Mouse (Mus musculus) embryonic facial prominence, embryonic 13.5 days (tissue): Measurements from ENCODE around the gene Eng. TPM values are rescaled to one million over a fixed set of nuclear protein-coding genes. Genes with fewer than 3 reads are reported as not detected.

Source experiments
- ATAC-seq: fragments of 200-750 bp; cut with Nextera tagmentation; 2 replicates; pipeline ENCODE4 v1.8.0; 2017; ENCODE audit warnings: low read depth; ENCODE audit not compliant: insufficient number of reproducible peaks, insufficient read depth, low FRiP score, low TSS enrichment
- H3K27ac ChIP-seq: fragments of 300-500 bp; sonication (generic); 2 replicates; pipeline ENCODE4 v1.5.1; 2015; ENCODE audit warnings: moderate library complexity, mild to moderate bottlenecking, inconsistent platforms
- H3K27me3 ChIP-seq: fragments of 300-500 bp; sonication (generic); 2 replicates; pipeline ENCODE4 v1.6.1; 2015; ENCODE audit warnings: mild to moderate bottlenecking, inconsistent platforms
- H3K36me3 ChIP-seq: fragments of 300-500 bp; sonication (generic); 2 replicates; pipeline ENCODE4 v1.6.1; 2015; ENCODE audit warnings: mild to moderate bottlenecking, inconsistent platforms
- H3K4me1 ChIP-seq: fragments of 300-500 bp; sonication (generic); 2 replicates; pipeline ENCODE4 v1.6.1; 2015; ENCODE audit warnings: inconsistent platforms
- H3K4me2 ChIP-seq: fragments of 300-500 bp; sonication (generic); 2 replicates; pipeline ENCODE4 v1.6.1; 2015; ENCODE audit warnings: moderate library complexity, mild to moderate bottlenecking, inconsistent platforms
- H3K4me3 ChIP-seq: fragments of 300-500 bp; sonication (generic); 2 replicates; pipeline ENCODE4 v1.5.1; 2015; ENCODE audit warnings: mild to moderate bottlenecking, inconsistent platforms
- H3K9ac ChIP-seq: fragments of 300-500 bp; sonication (generic); 2 replicates; pipeline ENCODE4 v1.6.1; 2015; ENCODE audit warnings: mild to moderate bottlenecking, inconsistent platforms
- H3K9me3 ChIP-seq: fragments of 300-500 bp; sonication (generic); 2 replicates; pipeline ENCODE4 v1.6.1; 2016; ENCODE audit warnings: inconsistent platforms
- WGBS: fragments of 180-500 bp; shearing (Covaris S2); methylation state at CpG from one replicate; pipeline ENCODE4 v1.1.7; 2015; ENCODE audit warnings: mixed read lengths; 5-methylcytosine and 5-hydroxymethylcytosine counted together
- polyA plus RNA-seq: library from polyadenylated mRNA; unstranded; fragments of >200 nt; fragmentation: Nextera tagmentation; extraction: Ambion mirVana; gene quantifications from 2 replicates; pipeline ENCODE4 v1.2.1, GENCODE M21; 2015

The Eng gene
- polyA plus RNA-seq, 1 experiment from 2014 or later: 49.1 TPM

GRCm38 (mm10) chr2:32668176-32668575 lies 21.8 kb downstream of the Eng start:
- WGBS: 91% methylated on average over 7 of the region's 7 CpGs
- H3K27ac ChIP-seq: 0 out of 2 replicates have a peak overlapping the region, but pooled peaks have one; percentile 2

GRCm38 (mm10) chr2:32669876-32670275 lies 23.5 kb downstream of the Eng start:
- 78% methylated on average over 3 of the region's 3 CpGs for WGBS
- no peaks in the 10 kb centered on the region for H3K4me1 ChIP-seq
- no peak overlapping the region for H3K9ac ChIP-seq
- H3K4me2 ChIP-seq: no peak overlapping the region
- no peak overlapping the region for H3K27ac ChIP-seq
- no peak for ATAC-seq
- H3K9me3 ChIP-seq: no peaks in the 10 kb centered on the region
- H3K4me3 ChIP-seq: no peak overlapping the region
- no peaks in the 10 kb centered on the region for H3K27me3 ChIP-seq
- H3K36me3 ChIP-seq: peaks cover 29% of the 10 kb centered on the region; the same call in 1 of the 2 replicates

More at GRCm38 (mm10) chr2:32668176-32668575, 21.8 kb downstream of the Eng start:
- H3K9ac ChIP-seq: no peak overlapping the region
- peaks cover 22% of the 10 kb centered on the region; the same call in 1 of the 2 replicates for H3K36me3 ChIP-seq
- no peak overlapping the region for H3K4me3 ChIP-seq
- no peaks in the 10 kb centered on the region for H3K27me3 ChIP-seq
- no peak for ATAC-seq
- H3K4me1 ChIP-seq: no peaks in the 10 kb centered on the region
- H3K9me3 ChIP-seq: no peaks in the 10 kb centered on the region
- no peak overlapping the region for H3K4me2 ChIP-seq

- Histone ChIP-seq H3K27me3 (no peaks in the 10 kb centered on the region), H3K36me3 (peaks cover 37% of the 10 kb centered on the region; the same call in 1 of the 2 replicates), H3K4me1 (no peaks in the 10 kb centered on the region), H3K4me2 (no peak overlapping the region), H3K9me3 (no peaks in the 10 kb centered on the region), H3K4me3 (no peak overlapping the region), H3K9ac (no peak overlapping the region), H3K27ac (no peak overlapping the region)
- 85% methylated on average over 9 of the region's 9 CpGs for WGBS
- no peak for ATAC-seq
These were observed 24.8 kb downstream of the Eng start for GRCm38 (mm10) chr2:32671147-32671546.

DNA sequence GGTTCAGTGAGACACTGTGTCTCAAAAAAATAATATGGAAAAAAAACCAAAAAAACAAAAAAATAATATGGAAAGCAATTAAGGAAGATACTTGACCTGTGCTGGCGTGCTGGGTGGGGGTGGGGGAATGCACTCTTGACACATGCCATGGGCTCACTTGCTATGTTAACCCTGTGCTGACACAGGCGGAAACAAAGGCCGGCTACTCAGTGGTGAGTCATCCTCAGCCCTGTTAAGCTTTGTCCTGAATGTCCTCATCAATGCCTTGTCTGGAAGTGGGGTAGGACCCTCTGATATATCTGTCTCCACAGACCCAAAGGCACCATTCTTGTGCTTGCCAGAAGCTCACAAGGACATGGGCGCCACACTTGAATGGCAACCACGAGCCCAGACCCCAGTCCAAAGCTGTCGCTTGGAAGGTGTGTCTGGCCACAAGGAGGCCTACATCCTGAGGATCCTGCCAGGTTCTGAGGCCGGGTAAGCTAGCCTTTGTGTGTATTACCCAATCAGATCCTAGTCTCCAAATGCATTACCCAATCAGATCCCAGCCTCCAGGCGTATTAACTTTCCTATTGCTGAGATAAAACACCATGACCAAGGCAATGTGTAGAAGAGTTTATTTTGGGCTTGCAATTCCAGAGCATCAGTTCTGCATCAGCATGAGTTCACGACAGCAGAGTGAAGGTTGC lies 25.7 kb downstream of the Eng start:
- H3K4me3 ChIP-seq: no peak overlapping the region
- no peak overlapping the region for H3K4me2 ChIP-seq
- H3K9me3 ChIP-seq: no peaks in the 10 kb centered on the region
- H3K9ac ChIP-seq: no peak overlapping the region
- H3K27ac ChIP-seq: no peak overlapping the region
- no peaks in the 10 kb centered on the region for H3K27me3 ChIP-seq
- no peak for ATAC-seq
- H3K36me3 ChIP-seq: peaks cover 40% of the 10 kb centered on the region; the same call in 1 of the 2 replicates
- H3K4me1 ChIP-seq: no peaks in the 10 kb centered on the region
- 67% methylated on average over 9 of the region's 9 CpGs for WGBS

- Histone ChIP-seq H3K9ac (no peak overlapping the region), H3K4me2 (no peak overlapping the region), H3K27me3 (no peaks in the 10 kb centered on the region), H3K4me3 (no peak overlapping the region), H3K27ac (no peak overlapping the region), H3K36me3 (peaks cover 47% of the 10 kb centered on the region; the same call in 1 of the 2 replicates), H3K4me1 (no peaks in the 10 kb centered on the region), H3K9me3 (no peaks in the 10 kb centered on the region)
- ATAC-seq: no peak
- WGBS: 80% methylated on average over 16 of the region's 16 CpGs
These were observed 27.0 kb downstream of the Eng start for GRCm38 (mm10) chr2:32673176-32673917.

GRCm38 (mm10) chr2:32676821-32677220 lies 30.4 kb downstream of the Eng start:
- Histone ChIP-seq H3K36me3 (peaks cover 53% of the 10 kb centered on the region), H3K9me3 (no peaks in the 10 kb centered on the region), H3K27ac (no peak overlapping the region), H3K4me2 (no peak overlapping the region), H3K4me3 (no peak overlapping the region), H3K27me3 (no peaks in the 10 kb centered on the region), H3K9ac (no peak overlapping the region), H3K4me1 (peaks cover 18% of the 10 kb centered on the region)
- WGBS: 89% methylated on average over 3 of the region's 3 CpGs
- no peak for ATAC-seq

DNA sequence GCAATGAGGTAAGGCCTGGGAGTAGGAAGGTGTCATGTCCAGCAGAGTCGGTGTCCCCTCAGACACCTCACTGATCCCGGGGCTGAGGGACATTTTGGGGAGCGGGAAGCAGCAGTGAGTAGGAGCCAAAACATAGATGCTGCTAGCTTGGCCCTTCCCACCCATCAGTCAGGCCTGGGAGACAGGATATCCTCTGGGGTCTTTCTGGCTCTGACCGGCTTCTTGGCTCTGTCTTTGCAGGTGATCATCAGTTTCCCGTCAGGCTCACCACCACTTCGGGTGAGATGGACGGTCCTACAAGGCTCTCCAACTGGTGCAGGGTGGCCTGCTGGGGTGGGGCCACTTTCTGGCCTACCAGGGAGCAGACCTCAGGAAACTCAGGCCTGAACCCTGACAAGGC lies 31.3 kb downstream of the Eng start:
- no peak overlapping the region for H3K4me3 ChIP-seq

DNA sequence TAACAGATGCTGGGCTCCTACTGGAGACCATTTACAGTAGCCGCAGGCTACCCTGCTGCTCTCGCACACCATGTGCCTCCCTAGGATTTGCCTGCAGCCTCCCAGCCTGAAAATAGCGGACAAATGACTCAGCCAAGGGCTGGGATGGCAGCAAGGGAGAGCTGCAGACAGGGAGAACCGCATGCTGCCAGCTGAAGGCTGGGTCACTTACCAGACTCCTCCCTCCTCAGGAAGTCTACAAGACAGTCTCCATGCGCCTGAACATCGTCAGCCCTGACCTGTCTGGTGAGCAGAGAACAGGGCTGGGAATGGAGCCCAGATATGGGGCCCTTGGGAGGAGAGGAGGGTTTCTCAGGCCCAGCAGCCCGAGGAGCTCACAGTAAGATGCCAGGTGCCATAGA lies 33.7 kb downstream of the Eng start:
- ATAC-seq: no peak
- no peak overlapping the region for H3K4me3 ChIP-seq
- H3K9ac ChIP-seq: 0 out of 2 replicates have a peak overlapping the region, but pooled peaks have one; percentile 6
- no peaks in the 10 kb centered on the region for H3K27me3 ChIP-seq
- H3K9me3 ChIP-seq: no peaks in the 10 kb centered on the region
- H3K4me2 ChIP-seq: no peak overlapping the region
- WGBS: 36% methylated on average over 7 of the region's 7 CpGs
- peaks cover 23% of the 10 kb centered on the region for H3K4me1 ChIP-seq
- peaks cover 65% of the 10 kb centered on the region for H3K36me3 ChIP-seq
- peak overlapping the region; percentile 51; the same call in 1 of the 2 replicates for H3K27ac ChIP-seq

More for the DNA sequence above, 31.3 kb downstream of the Eng start:
- H3K9ac ChIP-seq: no peak overlapping the region
- H3K27me3 ChIP-seq: no peaks in the 10 kb centered on the region
- H3K9me3 ChIP-seq: no peaks in the 10 kb centered on the region
- H3K4me2 ChIP-seq: no peak overlapping the region
- ATAC-seq: no peak
- 96% methylated on average over 7 of the region's 7 CpGs for WGBS
- H3K4me1 ChIP-seq: peaks cover 23% of the 10 kb centered on the region
- H3K36me3 ChIP-seq: peaks cover 53% of the 10 kb centered on the region
- no peak overlapping the region for H3K27ac ChIP-seq

- no peak for ATAC-seq
- Histone ChIP-seq H3K4me3 (no peak overlapping the region), H3K36me3 (peaks cover 67% of the 10 kb centered on the region), H3K9ac (0 out of 2 replicates have a peak overlapping the region, but pooled peaks have one; percentile 36), H3K4me1 (peaks cover 23% of the 10 kb centered on the region), H3K27ac (peak overlapping the region; percentile 60), H3K4me2 (no peak overlapping the region), H3K27me3 (no peaks in the 10 kb centered on the region), H3K9me3 (no peaks in the 10 kb centered on the region)
- 82% methylated on average over 19 of the region's 19 CpGs for WGBS
These were observed 34.7 kb downstream of the Eng start for GRCm38 (mm10) chr2:32680961-32681650.

GRCm38 (mm10) chr2:32681754-32682153 lies 35.4 kb downstream of the Eng start:
- Histone ChIP-seq H3K4me1 (peaks cover 23% of the 10 kb centered on the region), H3K9me3 (no peaks in the 10 kb centered on the region), H3K27me3 (no peaks in the 10 kb centered on the region), H3K4me3 (no peak overlapping the region), H3K36me3 (peaks cover 74% of the 10 kb centered on the region), H3K27ac (peak overlapping the region; percentile 60), H3K9ac (0 out of 2 replicates have a peak overlapping the region, but pooled peaks have one; percentile 36), H3K4me2 (no peak overlapping the region)
- 0 out of 2 replicates have a peak, but pooled peaks have one; percentile 56 for ATAC-seq
- 51% methylated on average over 6 of the region's 6 CpGs for WGBS

- Histone ChIP-seq H3K4me2 (no peak overlapping the region), H3K4me1 (peaks cover 23% of the 10 kb centered on the region), H3K9ac (0 out of 2 replicates have a peak overlapping the region, but pooled peaks have one; percentile 12), H3K4me3 (no peak overlapping the region), H3K36me3 (peaks cover 75% of the 10 kb centered on the region), H3K27me3 (no peaks in the 10 kb centered on the region), H3K27ac (no peak overlapping the region), H3K9me3 (no peaks in the 10 kb centered on the region)
- no peak for ATAC-seq
- WGBS: 80% methylated on average over 14 of the region's 14 CpGs
These were observed 36.5 kb downstream of the Eng start for GRCm38 (mm10) chr2:32682721-32683417.
